ENCODE assay signal across 9 mouse cellular contexts in genomic region chr5:81023923-81024715, GRCm38 (mm10). TPM values are rescaled to one million over a fixed set of nuclear protein-coding genes. Genes with fewer than 3 reads are reported as not detected.
A peak's percentile ranks its signal among the peaks of the same experiment; 100 is the strongest.
DNase-seq lines count a peak whose midpoint lies in the region; ATAC-seq and TF ChIP-seq lines count a peak whose summit lies in the region.
"Had no signal": no experiment of that assay in that cellular context is flagged by ENCODE, and none has a peak within 500 bp of the region (broad histone marks: within the 10 kb centered on the region; RNA-seq: fewer than 3 reads in every experiment).

No protein-coding gene starts in this region.

- peak; percentile 35 to 60 for DNase-seq in kidney, postnatal 4 days
- no peak for DNase-seq in kidney, adult 9 months
- DNase-seq in heart, adult 18-20 months: peak; percentile 38 to 52
- DNase-seq in thymus, postnatal 4 days: no peak
- DNase-seq in layer of hippocampus, adult 8-10 months (ENCODE audit: low spot score in 2 of 2): no peak

- H3ac ChIP-seq in myocyte (ENCODE audit: control insufficient read depth, insufficient read length): no peak overlapping the region

- no peaks in the 10 kb centered on the region for H3K9me3 ChIP-seq in intestine, postnatal 0 days (ENCODE audit: control insufficient read depth)

- H3K79me2 ChIP-seq in myocyte (ENCODE audit: control insufficient read depth, insufficient read depth): peaks cover 75% of the 10 kb centered on the region

- H3K4me2 ChIP-seq in intestine, postnatal 0 days (replicated peaks; ENCODE audit: low read depth): peak overlapping the region; percentile 32; the same call in 1 of the 2 replicates
- H3K4me2 ChIP-seq in myocyte (ENCODE audit: low read depth): peak overlapping the region; percentile 89

- H3K4me1 ChIP-seq in intestine, postnatal 0 days (replicated peaks; ENCODE audit: control insufficient read depth, insufficient read depth, low read length): no peaks in the 10 kb centered on the region

- no peak overlapping the region for H3K9ac ChIP-seq in intestine, postnatal 0 days (ENCODE audit: low read depth, low read length)

- no peak for ATAC-seq in intestine, postnatal 0 days
- ATAC-seq in erythroid progenitor cell, adult 5-6 weeks (replicated peaks; ENCODE audit: low FRiP score, poor library complexity, severe bottlenecking): no peak

- TF ChIP-seq CTCF in intestine, postnatal 0 days (IDR thresholded peaks at IDR 0.05; ENCODE audit: low read depth): no peak

- no peaks in the 10 kb centered on the region for H3K36me3 ChIP-seq in intestine, postnatal 0 days (ENCODE audit: control insufficient read depth, insufficient read depth)
- no peaks in the 10 kb centered on the region for H3K36me3 ChIP-seq in myocyte (ENCODE audit: control insufficient read depth, insufficient read depth)
- H3K36me3 ChIP-seq: G1E had no signal

- H3K27ac ChIP-seq in intestine, postnatal 0 days (ENCODE audit: low read depth, low read length): no peak overlapping the region

- no peak overlapping the region for H3K4me3 ChIP-seq in intestine, postnatal 0 days (ENCODE audit: low read depth, low read length)
- peak overlapping the region; percentile 99 for H3K4me3 ChIP-seq in myocyte

- peaks cover 39% of the 10 kb centered on the region for H3K27me3 ChIP-seq in intestine, postnatal 0 days (replicated peaks; ENCODE audit: control insufficient read depth, insufficient read depth, low read length)
- no peaks in the 10 kb centered on the region for H3K27me3 ChIP-seq in myocyte (ENCODE audit: control insufficient read depth, insufficient read depth, insufficient read length)

- WGBS in intestine, postnatal 0 days: 41% methylated on average over 17 of the region's 17 CpGs

- no peak for TF ChIP-seq POLR2A in myocyte (IDR thresholded peaks at IDR 0.05; ENCODE audit: insufficient read length, low read depth)

TF ChIP-seq in myocyte, 11 proteins besides CTCF, POLR2A, EP300 and RAD21:
- TF ChIP-seq REST (IDR thresholded peaks at IDR 0.05; ENCODE audit: insufficient read depth, insufficient read length) (no peak), POLR2AphosphoS2 (IDR thresholded peaks at IDR 0.05; ENCODE audit: insufficient read length, low read depth) (no peak), E2F4 (IDR thresholded peaks at IDR 0.05; ENCODE audit: insufficient read depth) (no peak), MYOG (IDR thresholded peaks at IDR 0.05; ENCODE audit: control insufficient read depth in 1 of 3, insufficient read depth in 1 of 3, insufficient read length in 2 of 3, low read depth in 2 of 3) (no peak), MAX (IDR thresholded peaks at IDR 0.05; ENCODE audit: low read depth) (no peak), TCF3 (IDR thresholded peaks at IDR 0.05; ENCODE audit: insufficient read length, low read depth) (no peak), CEBPB (IDR thresholded peaks at IDR 0.05; ENCODE audit: insufficient read depth, poor library complexity, severe bottlenecking) (no peak), USF1 (IDR thresholded peaks at IDR 0.05; ENCODE audit: low read depth) (no peak), MYOD1 (IDR thresholded peaks at IDR 0.05; ENCODE audit: control insufficient read depth in 1 of 3, insufficient read length in 2 of 3, low read depth in 2 of 3) (no peak), SRF (IDR thresholded peaks at IDR 0.05; ENCODE audit: control insufficient read depth, insufficient read length, low read depth) (no peak), TCF12 (IDR thresholded peaks at IDR 0.05; ENCODE audit: insufficient read depth, poor library complexity, severe bottlenecking) (no peak)

RNA-seq across cellular contexts. Expression of gene Adgrl3, which starts 4.2 kb away (rescaled TPM):
- total RNA-seq in heart, adult 18-20 months (2021): 1 to 10 TPM; 3.4 to 4.0 TPM
- 4.2 and 5.0 TPM in 2 replicates for polyA plus RNA-seq in intestine, postnatal 0 days (2015; fragmentation: Nextera tagmentation; extraction: Ambion mirVana)
- 15.8 TPM for polyA plus RNA-seq in myocyte (2012; fragmentation: generic; extraction: Trizol)
- 100 to 1,000 TPM; 156 to 185 (median 171) TPM for total RNA-seq in layer of hippocampus, adult 8-10 months (2022)
- not detected in 2 replicates for total RNA-seq in erythroid progenitor cell, adult 5-6 weeks (2015; ENCODE audit: low replicate concordance)
- not detected in 2 replicates for total RNA-seq in erythroid progenitor cell, adult 5-6 weeks (2017; ENCODE audit: low replicate concordance)
- polyA plus RNA-seq: G1E had no signal

Comparison
In these comparisons a context has a peak if more than half of its experiments do, and no peak if none do; other contexts are left out.
1. DNase-seq: peak in kidney, postnatal 4 days (2 of 2) and heart, adult 18-20 months (2 of 2); none in kidney, adult 9 months (single experiment), thymus, postnatal 4 days (single experiment) and layer of hippocampus, adult 8-10 months (0 of 2).
2. RNA of gene Adgrl3, which starts 4.2 kb away (total RNA-seq): 156 to 185 TPM in layer of hippocampus, adult 8-10 months; 3.4 to 4.0 TPM in heart, adult 18-20 months and not detected in erythroid progenitor cell, adult 5-6 weeks; every median in the first group is over 10 times any median in the second.